Mouse (Mus musculus) heart, adult 2 months (tissue): Measurements from ENCODE around the gene Eif1ad. TPM values are rescaled to one million over a fixed set of nuclear protein-coding genes. Genes with fewer than 3 reads are reported as not detected.

Experiments
- DNase-seq, 2 experiments: peaks; one replicate each; pipeline ENCODE4 v3.0.0; 2021
- H3K27ac ChIP-seq: fragments of 200-600 bp; 2 replicates; pipeline ENCODE4 v1.8.1; 2022
- H3K27me3 ChIP-seq: fragments of 200-500 bp; 2 replicates; pipeline ENCODE4 v1.6.1; 2012; ENCODE audit warnings: mild to moderate bottlenecking, low read length, inconsistent platforms, mixed read lengths; ENCODE audit not compliant: control insufficient read depth, insufficient read depth
- H3K36me3 ChIP-seq: fragments of 200-500 bp; 2 replicates; pipeline ENCODE4 v1.6.1; 2012; ENCODE audit warnings: low read length, inconsistent platforms; ENCODE audit not compliant: control insufficient read depth, insufficient read depth
- H3K4me1 ChIP-seq: fragments of 200-500 bp; 2 replicates; pipeline ENCODE4 v1.6.1; 2011; ENCODE audit warnings: low read length; ENCODE audit not compliant: control insufficient read depth, insufficient read depth
- H3K4me3 ChIP-seq: fragments of 200-600 bp; 2 replicates; pipeline ENCODE4 v1.8.1; 2022
- H3K79me2 ChIP-seq: fragments of 200-500 bp; replicated peaks from 2 replicates; pipeline ENCODE4 v1.6.1; 2012; ENCODE audit warnings: mild to moderate bottlenecking, inconsistent platforms, low read length, moderate library complexity, mixed read lengths; ENCODE audit not compliant: control insufficient read depth, insufficient read depth
- H3K9ac ChIP-seq: fragments of 200-500 bp; 2 replicates; pipeline ENCODE4 v1.6.1; 2012; ENCODE audit warnings: low read depth, mild to moderate bottlenecking, control low read depth, inconsistent platforms, low read length, mixed read lengths
- CTCF ChIP-seq: fragments of 200-600 bp; IDR thresholded peaks from 2 replicates; pipeline ENCODE4 v1.8.1; 2022; ENCODE audit warnings: antibody characterized with exemption, mild to moderate bottlenecking, moderate library complexity
- EP300 ChIP-seq: fragments of 200-500 bp; IDR thresholded peaks from 2 replicates; pipeline ENCODE4 v1.6.1; 2011; ENCODE audit warnings: low read depth, low read length, control low read depth; ENCODE audit not compliant: insufficient read depth
- POLR2A ChIP-seq: fragments of 200-500 bp; IDR thresholded peaks from 2 replicates; pipeline ENCODE4 v1.6.1; 2011; ENCODE audit warnings: mild to moderate bottlenecking, low read depth, low read length, control low read depth; ENCODE audit not compliant: insufficient read depth
- WGBS: fragments of 180-500 bp; shearing (Covaris S2); methylation state at CpG from one replicate; pipeline ENCODE4 v1.1.7; 2018; 5-methylcytosine and 5-hydroxymethylcytosine counted together
- intact Hi-C: fragments of 180-260 bp; cut with DNase I; formaldehyde crosslinking; loops from one replicate; pipeline ENCODE4 v1.15.1; 2025
- polyA plus RNA-seq: library from polyadenylated mRNA; depleted of rRNA; stranded (reverse); fragments of >200 nt; gene quantifications from 2 replicates; pipeline ENCODE4 v1.2.3, GENCODE M21; 2012
- total RNA-seq, 2 experiments: library from RNA; stranded (reverse); gene quantifications; 2 replicates each; pipeline ENCODE4 v1.2.3; 2021

Eif1ad gene
- total and polyA plus RNA-seq, 3 experiments: 16.3 to 19.5 (median 18.5) TPM

GRCm38 (mm10) chr19:5353609-5354008 is 12.9 kb upstream of the Eif1ad start:
- DNase-seq: no peak
- Histone ChIP-seq H3K4me3 (no peak overlapping the region), H3K79me2 (no peaks in the 10 kb centered on the region), H3K27ac (no peak overlapping the region), H3K4me1 (peaks cover under 1% of the 10 kb centered on the region), H3K9ac (no peak overlapping the region), H3K27me3 (no peaks in the 10 kb centered on the region), H3K36me3 (no peaks in the 10 kb centered on the region)
- TF ChIP-seq CTCF (no peak), EP300 (no peak)
- intact Hi-C loops: no loop called here
- WGBS: 62% methylated on average over 2 of the region's 2 CpGs

DNA sequence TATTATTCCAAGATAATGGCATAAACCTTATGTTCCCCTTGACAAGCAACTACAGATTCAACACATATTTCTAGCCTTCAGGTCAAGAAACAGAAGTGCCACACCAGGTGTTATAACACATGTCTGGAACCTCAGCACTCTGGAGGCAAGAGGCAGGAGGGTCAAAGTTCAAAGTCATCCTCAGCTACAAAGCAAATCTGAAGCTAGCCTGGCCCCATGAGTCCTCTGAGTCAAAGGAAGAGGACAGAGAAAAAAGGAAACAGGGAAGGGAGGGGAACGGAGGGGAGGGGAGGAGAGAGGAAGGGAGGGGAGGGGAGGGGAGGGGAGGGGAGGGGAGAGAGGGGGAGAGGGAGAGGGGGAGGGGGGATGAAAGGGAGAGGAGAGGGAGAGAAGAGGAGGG is 10.5 kb upstream of the Eif1ad start:
- H3K4me1 ChIP-seq: no peaks in the 10 kb centered on the region
- no peaks in the 10 kb centered on the region for H3K36me3 ChIP-seq
- no peak overlapping the region for H3K4me3 ChIP-seq
- no peaks in the 10 kb centered on the region for H3K79me2 ChIP-seq
- no peak for DNase-seq
- intact Hi-C loops: no loop called here
- no peak overlapping the region for H3K9ac ChIP-seq
- no CpG with 5 or more reads among the region's 1 CpGs for WGBS
- TF ChIP-seq EP300 (no peak), CTCF (no peak), POLR2A (no peak)
- no peaks in the 10 kb centered on the region for H3K27me3 ChIP-seq
- H3K27ac ChIP-seq: no peak overlapping the region

DNA sequence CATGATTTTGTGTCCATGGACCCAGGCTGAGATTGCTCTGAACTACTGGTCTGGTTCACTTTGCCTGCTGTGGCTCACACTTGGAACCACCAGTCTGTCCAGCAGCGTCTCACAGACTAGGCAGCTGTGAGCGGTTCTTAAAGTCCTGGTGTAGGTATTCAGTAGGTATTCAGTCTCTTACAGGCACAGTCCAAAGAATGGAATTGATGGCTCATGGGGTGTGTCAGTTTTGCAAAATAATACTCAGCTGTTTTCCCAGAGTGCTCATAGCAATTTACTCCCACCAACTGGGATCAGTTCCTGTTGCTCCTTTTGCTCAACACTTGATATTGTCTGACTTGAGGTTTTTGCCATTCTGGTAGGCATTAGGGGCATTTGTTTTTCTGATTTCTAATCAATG is 4.4 kb upstream of the Eif1ad start:
- Histone ChIP-seq H3K4me1 (peaks cover 6% of the 10 kb centered on the region), H3K27me3 (no peaks in the 10 kb centered on the region), H3K4me3 (no peak overlapping the region), H3K27ac (no peak overlapping the region), H3K79me2 (peaks cover 5% of the 10 kb centered on the region), H3K9ac (no peak overlapping the region), H3K36me3 (no peaks in the 10 kb centered on the region)
- intact Hi-C loops: no loop called here
- WGBS: 87% methylated on average over 2 of the region's 2 CpGs
- TF ChIP-seq POLR2A (no peak), EP300 (no peak), CTCF (no peak)
- DNase-seq: no peak

DNA sequence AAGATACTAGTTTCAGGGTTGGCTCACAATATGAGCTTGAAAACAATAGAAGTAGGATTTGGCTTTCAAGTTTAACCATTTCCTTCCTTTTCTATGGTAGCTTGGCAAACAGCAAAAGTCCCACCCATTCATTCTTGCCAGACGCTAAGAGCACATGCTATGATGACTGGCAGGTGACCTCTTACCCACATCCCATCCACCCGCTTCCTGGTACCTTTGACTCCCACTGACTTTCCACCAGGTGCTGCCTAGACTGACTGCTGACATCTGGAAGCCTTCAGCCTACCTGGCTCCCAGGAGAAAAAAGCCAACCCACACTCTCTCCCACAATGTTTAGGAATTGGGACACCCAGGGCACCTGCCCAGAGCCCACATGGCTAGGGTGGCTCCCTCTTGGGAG is 2.4 kb upstream of the Eif1ad start:
- intact Hi-C loops: no loop called here
- DNase-seq: no peak
- no peak overlapping the region for H3K9ac ChIP-seq
- 44% methylated on average over 2 of the region's 2 CpGs for WGBS
- TF ChIP-seq CTCF (no peak), EP300 (no peak), POLR2A (no peak)
- no peaks in the 10 kb centered on the region for H3K36me3 ChIP-seq
- peaks cover 6% of the 10 kb centered on the region for H3K79me2 ChIP-seq
- H3K27me3 ChIP-seq: no peaks in the 10 kb centered on the region
- H3K27ac ChIP-seq: peak overlapping the region; percentile 49
- peaks cover 10% of the 10 kb centered on the region for H3K4me1 ChIP-seq
- H3K4me3 ChIP-seq: no peak overlapping the region

GRCm38 (mm10) chr19:5365751-5366150 is 790 bp upstream of the Eif1ad start:
- Histone ChIP-seq H3K4me1 (peaks cover 10% of the 10 kb centered on the region), H3K36me3 (no peaks in the 10 kb centered on the region), H3K27ac (peak overlapping the region; percentile 91), H3K79me2 (peaks cover 6% of the 10 kb centered on the region), H3K27me3 (no peaks in the 10 kb centered on the region), H3K4me3 (peak overlapping the region; percentile 91), H3K9ac (peak overlapping the region; percentile 61)
- intact Hi-C loops: loop anchor here (1.0 to 2.0 kb wide), 4 partner anchors 23 to 121 kb away; partner anchors contain the start of gene Sart1
- 15% methylated on average over 11 of the region's 11 CpGs for WGBS
- DNase-seq: no peak
- TF ChIP-seq CTCF (no peak), POLR2A (no peak), EP300 (no peak)

GRCm38 (mm10) chr19:5367053-5367359 is 465 bp downstream of the Eif1ad start, which contains the start of gene Banf1:
Gene Banf1 (minus strand): TSS chr19:5367168.
- TF ChIP-seq CTCF: no peak
- peak; percentile 24 for TF ChIP-seq POLR2A
- no peak for TF ChIP-seq EP300
- no peak for DNase-seq
- Histone ChIP-seq H3K79me2 (peaks cover 6% of the 10 kb centered on the region), H3K27me3 (no peaks in the 10 kb centered on the region), H3K36me3 (no peaks in the 10 kb centered on the region), H3K4me3 (peak within 1 kb of the TSS; percentile 91), H3K4me1 (peaks cover 10% of the 10 kb centered on the region), H3K9ac (peak within 1 kb of the TSS; percentile 83), H3K27ac (peak within 1 kb of the TSS; percentile 91)
- intact Hi-C loops: loop anchor here (2.0 kb wide), 2 partner anchors 62 to 120 kb away; no protein-coding TSS in a partner anchor
- WGBS: 1% methylated on average over 32 of the region's 33 CpGs

DNA sequence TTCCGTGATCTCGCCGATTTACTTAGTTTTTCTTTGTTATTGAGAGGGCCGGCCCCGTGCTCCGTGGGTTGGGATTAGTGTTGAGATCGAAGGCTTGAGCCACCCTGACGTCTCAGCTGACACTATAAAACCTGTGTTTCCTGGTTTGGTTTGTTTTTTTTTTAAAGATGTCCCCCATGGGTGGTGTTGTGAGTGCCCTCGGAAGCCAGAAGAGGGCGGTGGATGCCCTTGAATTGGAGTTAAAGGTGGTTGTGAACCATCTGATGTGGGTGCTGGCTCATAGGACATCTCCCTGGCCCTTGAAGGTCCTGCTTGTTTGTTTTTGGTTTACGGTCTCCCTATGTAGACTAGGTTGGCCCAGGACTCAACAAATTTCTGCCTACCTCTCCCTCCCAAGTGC is 914 bp downstream of the Eif1ad start:
- intact Hi-C loops: loop anchor here (2.0 kb wide), 2 partner anchors 61 to 119 kb away; no protein-coding TSS in a partner anchor
- no peak for DNase-seq
- H3K4me3 ChIP-seq: peak overlapping the region; percentile 91
- 9% methylated on average over 11 of the region's 11 CpGs for WGBS
- H3K9ac ChIP-seq: peak overlapping the region; percentile 83
- H3K27ac ChIP-seq: peak overlapping the region; percentile 91
- TF ChIP-seq EP300: no peak
- TF ChIP-seq CTCF: peak; percentile 42
- H3K27me3 ChIP-seq: no peaks in the 10 kb centered on the region
- H3K36me3 ChIP-seq: no peaks in the 10 kb centered on the region
- peaks cover 6% of the 10 kb centered on the region for H3K79me2 ChIP-seq
- peaks cover 10% of the 10 kb centered on the region for H3K4me1 ChIP-seq
